Mouse (Mus musculus) forebrain, embryonic 12.5 days (tissue): ENCODE results near the gene Ppp1cc. TPM values are rescaled to one million over a fixed set of nuclear protein-coding genes. Genes with fewer than 3 reads are reported as not detected.

Source experiments
- ATAC-seq: fragments of 200-750 bp; cut with Nextera tagmentation; 2 replicates; pipeline ENCODE4 v1.8.0; 2017; ENCODE audit warnings: moderate TSS enrichment; ENCODE audit not compliant: low FRiP score
- H3K27ac ChIP-seq: fragments of 300-500 bp; sonication (generic); 2 replicates; pipeline ENCODE4 v1.5.1; 2016; ENCODE audit warnings: mild to moderate bottlenecking
- H3K27me3 ChIP-seq: fragments of 300-500 bp; sonication (generic); 2 replicates; pipeline ENCODE4 v1.6.1; 2016; ENCODE audit warnings: mild to moderate bottlenecking
- H3K36me3 ChIP-seq: fragments of 300-500 bp; sonication (generic); replicated peaks from 2 replicates; pipeline ENCODE4 v1.6.1; 2016; ENCODE audit warnings: mild to moderate bottlenecking
- H3K4me1 ChIP-seq: fragments of 300-500 bp; sonication (generic); 2 replicates; pipeline ENCODE4 v1.6.1; 2016
- H3K4me2 ChIP-seq: fragments of 300-500 bp; sonication (generic); 2 replicates; pipeline ENCODE4 v1.6.1; 2016; ENCODE audit warnings: mild to moderate bottlenecking, moderate library complexity
- H3K4me3 ChIP-seq: fragments of 300-500 bp; sonication (generic); replicated peaks from 2 replicates; pipeline ENCODE4 v1.5.1; 2016; ENCODE audit warnings: mild to moderate bottlenecking
- H3K9ac ChIP-seq: fragments of 300-500 bp; sonication (generic); 2 replicates; pipeline ENCODE4 v1.6.1; 2016; ENCODE audit warnings: mild to moderate bottlenecking
- H3K9me3 ChIP-seq: fragments of 300-500 bp; sonication (generic); 2 replicates; pipeline ENCODE4 v1.6.1; 2016
- WGBS: fragments of 180-500 bp; shearing (Covaris S2); methylation state at CpG from one replicate; pipeline ENCODE4 v1.1.7; 2016; 5-methylcytosine and 5-hydroxymethylcytosine counted together
- polyA plus RNA-seq: library from polyadenylated mRNA; unstranded; fragments of >200 nt; fragmentation: Nextera tagmentation; extraction: Ambion mirVana; gene quantifications from 2 replicates; pipeline ENCODE4 v1.2.1, GENCODE M21; 2016

Gene Ppp1cc
- 324 and 337 TPM in 2 replicates for polyA plus RNA-seq

- H3K4me2 ChIP-seq = peak within 1 kb of the TSS; percentile 84
- H3K27ac ChIP-seq = peak within 1 kb of the TSS; percentile 84
- peaks cover 49% of the 10 kb centered on the region for H3K4me1 ChIP-seq
- peak within 1 kb of the TSS; percentile 91 for H3K4me3 ChIP-seq
- peak; percentile 94 for ATAC-seq
- no peaks in the 10 kb centered on the region for H3K27me3 ChIP-seq
- peak within 1 kb of the TSS; percentile 98 for H3K9ac ChIP-seq
- H3K36me3 ChIP-seq = peaks cover 20% of the 10 kb centered on the region
- WGBS = 1% methylated on average over 51 of the region's 54 CpGs
- no peaks in the 10 kb centered on the region for H3K9me3 ChIP-seq
These were observed at the start of gene Ppp1cc for GRCm38 (mm10) chr5:122157827-122158381. Gene Ppp1cc, plus strand, starts transcription at chr5:122158278.

GRCm38 (mm10) chr5:122109325-122110060 lies 48.6 kb upstream of the Ppp1cc start:
- no peak for ATAC-seq
- Histone ChIP-seq H3K9ac (no peak overlapping the region), H3K27me3 (0 out of 2 replicates have a peak, but pooled peaks cover 9% of the 10 kb centered on the region), H3K27ac (no peak overlapping the region), H3K4me2 (no peak overlapping the region), H3K9me3 (no peaks in the 10 kb centered on the region), H3K4me3 (no peak overlapping the region), H3K4me1 (no peaks in the 10 kb centered on the region), H3K36me3 (no peaks in the 10 kb centered on the region)
- WGBS = 58% methylated on average over 16 of the region's 16 CpGs

- Histone ChIP-seq H3K27ac (no peak overlapping the region), H3K4me1 (no peaks in the 10 kb centered on the region), H3K36me3 (no peaks in the 10 kb centered on the region), H3K4me2 (no peak overlapping the region), H3K9me3 (no peaks in the 10 kb centered on the region), H3K4me3 (no peak overlapping the region), H3K9ac (no peak overlapping the region), H3K27me3 (0 out of 2 replicates have a peak, but pooled peaks cover 9% of the 10 kb centered on the region)
- ATAC-seq = no peak
- 89% methylated on average over 13 of the region's 13 CpGs for WGBS
These were observed 47.5 kb upstream of the Ppp1cc start for GRCm38 (mm10) chr5:122110625-122111024.

- Histone ChIP-seq H3K36me3 (no peaks in the 10 kb centered on the region), H3K27me3 (0 out of 2 replicates have a peak, but pooled peaks cover 9% of the 10 kb centered on the region), H3K9me3 (0 out of 2 replicates have a peak, but pooled peaks cover 4% of the 10 kb centered on the region), H3K9ac (no peak overlapping the region), H3K4me3 (no peak overlapping the region), H3K4me2 (no peak overlapping the region), H3K27ac (no peak overlapping the region), H3K4me1 (no peaks in the 10 kb centered on the region)
- ATAC-seq = no peak
- 71% methylated on average over 26 of the region's 26 CpGs for WGBS
These were observed 46.8 kb upstream of the Ppp1cc start for GRCm38 (mm10) chr5:122111091-122111932.

GRCm38 (mm10) chr5:122111933-122112248 lies 46.2 kb upstream of the Ppp1cc start:
- no peak for ATAC-seq
- H3K4me2 ChIP-seq = no peak overlapping the region
- H3K4me1 ChIP-seq = no peaks in the 10 kb centered on the region
- H3K9ac ChIP-seq = no peak overlapping the region
- 0 out of 2 replicates have a peak, but pooled peaks cover 4% of the 10 kb centered on the region for H3K9me3 ChIP-seq
- 0 out of 2 replicates have a peak, but pooled peaks cover 9% of the 10 kb centered on the region for H3K27me3 ChIP-seq
- H3K27ac ChIP-seq = no peak overlapping the region
- 70% methylated on average over 4 of the region's 4 CpGs for WGBS
- no peak overlapping the region for H3K4me3 ChIP-seq
- H3K36me3 ChIP-seq = no peaks in the 10 kb centered on the region

GRCm38 (mm10) chr5:122113450-122113849 lies 44.6 kb upstream of the Ppp1cc start:
- Histone ChIP-seq H3K4me2 (no peak overlapping the region), H3K9ac (no peak overlapping the region), H3K4me3 (no peak overlapping the region), H3K9me3 (0 out of 2 replicates have a peak, but pooled peaks cover 4% of the 10 kb centered on the region), H3K27me3 (0 out of 2 replicates have a peak, but pooled peaks cover 9% of the 10 kb centered on the region), H3K27ac (no peak overlapping the region), H3K4me1 (no peaks in the 10 kb centered on the region), H3K36me3 (no peaks in the 10 kb centered on the region)
- no peak for ATAC-seq
- WGBS = 80% methylated on average over 7 of the region's 7 CpGs

- Histone ChIP-seq H3K27ac (no peak overlapping the region), H3K4me1 (no peaks in the 10 kb centered on the region), H3K36me3 (no peaks in the 10 kb centered on the region), H3K27me3 (0 out of 2 replicates have a peak, but pooled peaks cover 9% of the 10 kb centered on the region), H3K9ac (no peak overlapping the region), H3K4me2 (no peak overlapping the region), H3K9me3 (0 out of 2 replicates have a peak, but pooled peaks cover 4% of the 10 kb centered on the region), H3K4me3 (no peak overlapping the region)
- ATAC-seq = no peak
- WGBS = 1% methylated on average over 2 of the region's 2 CpGs
These were observed 43.9 kb upstream of the Ppp1cc start for GRCm38 (mm10) chr5:122114176-122114575.

GRCm38 (mm10) chr5:122115266-122115763 lies 42.8 kb upstream of the Ppp1cc start:
- no peak overlapping the region for H3K27ac ChIP-seq
- H3K9me3 ChIP-seq = 0 out of 2 replicates have a peak, but pooled peaks cover 4% of the 10 kb centered on the region
- no peak overlapping the region for H3K4me3 ChIP-seq
- H3K4me1 ChIP-seq = no peaks in the 10 kb centered on the region
- no peak overlapping the region for H3K4me2 ChIP-seq
- 96% methylated on average over 9 of the region's 9 CpGs for WGBS
- ATAC-seq = no peak
- no peaks in the 10 kb centered on the region for H3K36me3 ChIP-seq
- H3K9ac ChIP-seq = no peak overlapping the region
- 0 out of 2 replicates have a peak, but pooled peaks cover 9% of the 10 kb centered on the region for H3K27me3 ChIP-seq

- Histone ChIP-seq H3K27me3 (0 out of 2 replicates have a peak, but pooled peaks cover 9% of the 10 kb centered on the region), H3K9ac (no peak overlapping the region), H3K27ac (no peak overlapping the region), H3K4me3 (no peak overlapping the region), H3K36me3 (no peaks in the 10 kb centered on the region), H3K9me3 (0 out of 2 replicates have a peak, but pooled peaks cover 4% of the 10 kb centered on the region), H3K4me1 (no peaks in the 10 kb centered on the region), H3K4me2 (no peak overlapping the region)
- WGBS = 82% methylated on average over 6 of the region's 6 CpGs
- no peak for ATAC-seq
These were observed 41.8 kb upstream of the Ppp1cc start for GRCm38 (mm10) chr5:122116243-122116642.

- Histone ChIP-seq H3K9ac (no peak overlapping the region), H3K27me3 (peaks cover 6% of the 10 kb centered on the region; the same call in 1 of the 2 replicates), H3K4me3 (no peak overlapping the region), H3K4me2 (no peak overlapping the region), H3K36me3 (no peaks in the 10 kb centered on the region), H3K9me3 (no peaks in the 10 kb centered on the region), H3K27ac (no peak overlapping the region), H3K4me1 (0 out of 2 replicates have a peak, but pooled peaks cover 3% of the 10 kb centered on the region)
- ATAC-seq = no peak
- 87% methylated on average over 8 of the region's 8 CpGs for WGBS
These were observed 32.8 kb upstream of the Ppp1cc start for GRCm38 (mm10) chr5:122125211-122125760.

GRCm38 (mm10) chr5:122129068-122129655 lies 28.9 kb upstream of the Ppp1cc start:
- peak; percentile 39; the same call in 1 of the 2 replicates for ATAC-seq
- Histone ChIP-seq H3K9ac (no peak overlapping the region), H3K4me2 (no peak overlapping the region), H3K27ac (no peak overlapping the region), H3K4me1 (peaks cover 18% of the 10 kb centered on the region), H3K27me3 (peaks cover 33% of the 10 kb centered on the region), H3K4me3 (no peak overlapping the region), H3K9me3 (no peaks in the 10 kb centered on the region), H3K36me3 (no peaks in the 10 kb centered on the region)
- WGBS = 27% methylated on average over 16 of the region's 16 CpGs
